Mouse (Mus musculus) heart, postnatal 0 days (tissue): ENCODE results near the gene Cct8.

ENCODE experiments used
- CTCF ChIP-seq: IDR thresholded peaks from 2 replicates; pipeline ENCODE4 v1.5.1; 2016; ENCODE audit warnings: antibody characterized with exemption, control low read depth, low read depth
- EP300 ChIP-seq: IDR thresholded peaks from 2 replicates; pipeline ENCODE4 v1.6.1; 2016; ENCODE audit warnings: antibody characterized with exemption, low read depth

DNA sequence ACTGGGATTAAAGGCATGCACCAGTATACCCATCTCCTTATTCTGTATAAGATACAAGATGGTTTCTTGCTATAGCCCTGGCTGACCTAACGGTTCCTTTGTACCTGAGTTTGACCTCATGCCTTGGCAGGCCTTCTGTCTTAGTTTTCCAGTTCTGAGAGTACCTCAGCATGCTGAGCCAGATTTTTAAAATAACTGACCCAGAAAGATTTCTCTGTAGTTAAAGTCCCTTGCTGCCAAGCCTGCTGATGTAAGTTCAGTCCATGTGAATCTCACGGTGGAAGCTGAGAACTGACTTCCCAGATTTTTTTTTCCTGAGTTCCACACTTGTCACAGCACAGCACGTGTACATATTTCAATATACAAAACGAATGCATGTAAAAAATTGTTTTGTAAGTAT lies 25.1 kb downstream of the Cct8 start:
- TF ChIP-seq CTCF (no peak), EP300 (no peak)
